Mouse (Mus musculus) right cerebral cortex, postnatal 14 days (tissue): ENCODE data around the gene Gm10720.
"Not testable (repeated sequence)": the region's sequence is repeated elsewhere in the genome, so short reads cannot be mapped to it uniquely, and the experiment has no call there.

Experiments used
- DNase-seq: peaks from one replicate; pipeline ENCODE4 v3.0.0; 2022

The Gm10720 gene

DNA sequence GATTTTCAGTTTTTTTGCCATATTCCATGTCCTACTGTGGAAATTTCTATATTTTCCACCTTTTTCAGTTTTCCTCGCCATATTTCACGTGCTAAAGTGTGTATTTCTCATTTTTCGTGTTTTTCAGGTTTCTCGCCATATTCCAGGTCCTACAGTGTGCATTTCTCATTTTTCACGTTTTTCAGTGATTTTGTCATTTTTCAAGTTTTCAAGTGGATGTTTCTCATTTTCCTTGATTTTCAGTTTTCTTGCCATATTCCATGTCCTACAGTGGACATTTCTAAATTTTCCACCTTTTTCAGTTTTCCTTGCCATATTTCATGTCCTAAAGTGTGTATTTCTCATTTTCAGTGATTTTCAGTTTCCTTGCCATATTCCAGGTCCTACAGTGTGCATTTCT lies 10.7 kb downstream of the Gm10720 start:
- not testable (repeated sequence) for DNase-seq

DNA sequence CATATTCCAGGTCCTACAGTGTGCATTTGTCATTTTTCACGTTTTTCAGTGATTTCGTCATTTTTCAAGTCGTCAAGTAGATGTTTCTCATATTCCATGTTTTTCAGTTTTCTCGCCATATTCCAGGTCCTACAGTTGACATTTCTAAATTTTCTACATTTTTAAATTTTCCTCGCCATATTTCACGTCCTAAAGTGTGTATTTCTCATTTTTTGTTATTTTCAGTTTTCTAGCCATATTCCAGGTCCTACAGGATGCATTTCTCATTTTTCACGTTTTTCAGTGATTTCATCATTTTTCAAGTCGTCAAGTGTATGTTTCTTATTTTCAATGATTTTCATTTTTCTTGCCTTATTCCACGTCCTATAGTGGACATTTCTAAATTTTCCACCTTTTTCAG lies 11.3 kb downstream of the Gm10720 start:
- not testable (repeated sequence) for DNase-seq

DNA sequence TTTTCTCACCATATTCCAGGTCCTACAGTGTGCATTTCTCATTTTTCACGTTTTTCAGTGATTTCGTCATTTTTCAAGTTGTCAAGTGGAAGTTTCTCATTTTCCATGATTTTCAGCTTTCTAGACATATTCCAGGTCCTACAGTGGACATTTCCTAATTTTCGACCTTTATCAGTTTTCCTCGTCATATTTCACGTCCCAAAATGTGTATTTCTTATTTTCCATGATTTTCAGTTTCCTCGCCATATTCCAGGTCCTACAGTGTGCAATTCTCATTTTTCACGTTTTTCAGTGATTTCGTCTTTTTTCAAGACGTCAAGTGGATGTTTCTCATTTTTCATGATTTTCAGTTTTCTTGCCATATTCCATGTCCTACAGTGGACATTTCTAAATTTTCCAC lies 11.7 kb downstream of the Gm10720 start:
- DNase-seq = not testable (repeated sequence)

DNA sequence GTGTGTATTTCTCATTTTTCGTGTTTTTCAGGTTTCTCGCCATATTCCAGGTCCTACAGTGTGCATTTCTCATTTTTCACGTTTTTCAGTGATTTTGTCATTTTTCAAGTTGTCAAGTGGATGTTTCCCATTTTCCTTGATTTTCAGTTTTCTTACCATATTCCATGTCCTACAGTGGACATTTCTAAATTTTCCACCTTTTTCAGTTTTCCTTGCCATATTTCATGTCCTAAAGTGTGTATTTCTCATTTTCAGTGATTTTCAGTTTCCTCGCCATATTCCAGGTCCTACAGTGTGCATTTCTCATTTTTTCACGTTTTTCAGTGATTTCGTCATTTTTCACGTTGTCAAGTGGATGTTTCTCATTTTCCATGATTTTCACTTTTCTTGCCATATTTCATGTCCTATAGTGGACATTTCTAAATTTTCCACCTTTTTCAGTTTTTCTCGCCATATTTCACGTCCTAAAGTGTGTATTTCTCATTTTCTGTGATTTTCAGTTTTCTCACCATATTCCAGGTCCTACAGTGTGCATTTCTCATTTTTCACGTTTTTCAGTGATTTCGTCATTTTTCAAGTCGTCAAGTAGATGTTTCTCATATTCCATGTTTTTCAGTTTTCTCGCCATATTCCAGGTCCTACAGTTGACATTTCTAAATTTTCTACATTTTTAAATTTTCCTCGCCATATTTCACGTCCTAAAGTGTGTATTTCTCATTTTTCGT lies 14.0 kb downstream of the Gm10720 start:
- not testable (repeated sequence) for DNase-seq

DNA sequence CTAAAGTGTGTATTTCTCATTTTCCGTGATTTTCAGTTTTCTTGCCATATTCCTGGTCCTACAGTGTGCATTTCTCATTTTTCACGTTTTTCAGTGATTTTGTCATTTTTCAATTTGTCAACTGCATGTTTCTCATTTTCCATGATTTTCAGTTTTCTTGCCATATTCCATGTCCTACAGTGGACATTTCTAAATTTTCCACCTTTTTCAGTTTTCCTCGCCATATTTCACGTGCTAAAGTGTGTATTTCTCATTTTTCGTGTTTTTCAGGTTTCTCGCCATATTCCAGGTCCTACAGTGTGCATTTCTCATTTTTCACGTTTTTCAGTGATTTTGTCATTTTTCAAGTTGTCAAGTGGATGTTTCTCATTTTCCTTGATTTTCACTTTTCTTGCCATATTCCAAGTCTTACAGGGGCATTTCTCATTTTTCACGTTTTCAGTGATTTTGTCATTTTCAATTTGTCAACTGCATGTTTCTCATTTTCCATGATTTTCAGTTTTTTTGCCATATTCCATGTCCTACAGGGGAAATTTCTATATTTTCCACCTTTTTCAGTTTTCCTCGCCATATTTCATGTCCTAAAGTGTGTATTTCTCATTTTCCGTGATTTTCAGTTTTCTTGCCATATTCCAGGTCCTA lies 15.3 kb downstream of the Gm10720 start:
- DNase-seq = not testable (repeated sequence)

DNA sequence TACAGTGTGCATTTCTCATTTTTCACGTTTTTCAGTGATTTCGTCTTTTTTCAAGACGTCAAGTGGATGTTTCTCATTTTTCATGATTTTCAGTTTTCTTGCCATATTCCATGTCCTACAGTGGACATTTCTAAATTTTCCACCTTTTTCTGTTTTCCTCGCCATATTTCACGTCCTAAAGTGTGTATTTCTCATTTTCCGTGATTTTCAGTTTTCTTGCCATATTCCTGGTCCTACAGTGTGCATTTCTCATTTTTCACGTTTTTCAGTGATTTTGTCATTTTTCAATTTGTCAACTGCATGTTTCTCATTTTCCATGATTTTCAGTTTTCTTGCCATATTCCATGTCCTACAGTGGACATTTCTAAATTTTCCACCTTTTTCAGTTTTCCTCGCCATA lies 18.8 kb downstream of the Gm10720 start, which contains the start of gene Gm17535:
TSS of gene Gm17535 (plus strand) at position 301 of the 400 bp plus-strand sequence.
- not testable (repeated sequence) for DNase-seq

DNA sequence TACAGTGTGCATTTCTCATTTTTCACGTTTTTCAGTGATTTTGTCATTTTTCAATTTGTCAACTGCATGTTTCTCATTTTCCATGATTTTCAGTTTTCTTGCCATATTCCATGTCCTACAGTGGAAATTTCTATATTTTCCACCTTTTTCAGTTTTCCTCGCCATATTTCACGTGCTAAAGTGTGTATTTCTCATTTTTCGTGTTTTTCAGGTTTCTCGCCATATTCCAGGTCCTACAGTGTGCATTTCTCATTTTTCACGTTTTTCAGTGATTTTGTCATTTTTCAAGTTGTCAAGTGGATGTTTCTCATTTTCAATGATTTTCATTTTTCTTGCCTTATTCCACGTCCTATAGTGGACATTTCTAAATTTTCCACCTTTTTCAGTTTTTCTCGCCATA lies 21.1 kb downstream of the Gm10720 start, which contains the start of gene Gm10715:
TSS of gene Gm10715 (plus strand) at position 301 of the 400 bp plus-strand sequence.
- not testable (repeated sequence) for DNase-seq

DNA sequence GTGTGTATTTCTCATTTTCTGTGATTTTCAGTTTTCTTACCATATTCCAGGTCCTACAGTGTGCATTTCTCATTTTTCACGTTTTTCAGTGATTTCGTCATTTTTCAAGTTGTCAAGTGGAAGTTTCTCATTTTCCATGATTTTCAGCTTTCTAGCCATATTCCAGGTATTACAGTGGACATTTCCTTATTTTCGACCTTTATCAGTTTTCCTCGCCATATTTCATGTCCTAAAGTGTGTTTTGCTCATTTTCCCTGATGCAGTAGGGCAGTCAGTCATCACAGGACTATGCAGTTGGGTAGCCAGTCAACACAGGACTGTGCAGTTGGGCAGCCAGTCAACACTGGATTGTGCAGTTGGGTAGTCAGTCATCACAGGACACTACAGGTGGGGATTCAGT lies 22.7 kb downstream of the Gm10720 start:
- DNase-seq = not testable (repeated sequence)
